Mouse (Mus musculus) lung, embryonic 14.5 days (tissue): ENCODE results near the gene Smurf2. TPM values are rescaled to one million over a fixed set of nuclear protein-coding genes. Genes with fewer than 3 reads are reported as not detected.
A peak's percentile ranks its signal among the peaks of the same experiment; 100 is the strongest.

ENCODE experiments used
- ATAC-seq: fragments of 200-750 bp; cut with Nextera tagmentation; 2 replicates; pipeline ENCODE4 v1.8.0; 2017; ENCODE audit warnings: mild to moderate bottlenecking, moderate TSS enrichment, moderate library complexity; ENCODE audit not compliant: insufficient read depth
- DNase-seq: peaks from one replicate; pipeline ENCODE4 v3.0.0-alpha.2; 2015
- H3K27ac ChIP-seq: fragments of 300-500 bp; sonication (generic); 2 replicates; pipeline ENCODE4 v1.5.1; 2014; ENCODE audit warnings: low read depth, mild to moderate bottlenecking, moderate library complexity
- H3K27me3 ChIP-seq: fragments of 300-500 bp; sonication (generic); 2 replicates; pipeline ENCODE4 v1.6.1; 2014; ENCODE audit warnings: low read length, control low read depth; ENCODE audit not compliant: insufficient read depth
- H3K36me3 ChIP-seq: fragments of 300-500 bp; sonication (generic); 2 replicates; pipeline ENCODE4 v1.6.1; 2014; ENCODE audit warnings: control low read depth; ENCODE audit not compliant: insufficient read depth
- H3K4me1 ChIP-seq: fragments of 300-500 bp; sonication (generic); 2 replicates; pipeline ENCODE4 v1.6.1; 2014; ENCODE audit warnings: antibody characterized with exemption, control low read depth; ENCODE audit not compliant: insufficient read depth
- H3K4me2 ChIP-seq: fragments of 300-500 bp; sonication (generic); 2 replicates; pipeline ENCODE4 v1.6.1; 2014; ENCODE audit warnings: mild to moderate bottlenecking
- H3K4me3 ChIP-seq: fragments of 300-500 bp; sonication (generic); 2 replicates; pipeline ENCODE4 v1.5.1; 2014; ENCODE audit warnings: low read depth, low read length
- H3K9ac ChIP-seq: fragments of 300-500 bp; sonication (generic); 2 replicates; pipeline ENCODE4 v1.6.1; 2014
- H3K9me3 ChIP-seq: fragments of 300-500 bp; sonication (generic); 2 replicates; pipeline ENCODE4 v1.6.1; 2016; ENCODE audit warnings: low read depth, low read length, control low read depth
- CTCF ChIP-seq: IDR thresholded peaks from 2 replicates; pipeline ENCODE4 v1.5.1; 2016; ENCODE audit warnings: antibody characterized with exemption, low read depth
- WGBS: fragments of 180-500 bp; shearing (Covaris S2); extraction: QIAGEN DNeasy Blood & Tissue Kit; methylation state at CpG from one replicate; pipeline ENCODE4 v1.1.7; 2014; 5-methylcytosine and 5-hydroxymethylcytosine counted together
- microRNA-seq: library from miRNA; unstranded; fragments of <30 nt; microRNA quantifications from one replicate; pipeline ENCODE4, GENCODE M21; 2016; ENCODE audit warnings: borderline number of aligned reads
- polyA plus RNA-seq: library from polyadenylated mRNA; unstranded; fragments of >200 nt; fragmentation: Nextera tagmentation; extraction: Ambion mirVana; gene quantifications from 2 replicates; pipeline ENCODE4 v1.2.1, GENCODE M21; 2014

Gene Smurf2
- polyA plus RNA-seq, 1 experiment from 2014 or later: 21.5 TPM

- H3K4me1 ChIP-seq: no peaks in the 10 kb centered on the region
- H3K9me3 ChIP-seq: no peaks in the 10 kb centered on the region
- H3K4me2 ChIP-seq: peak overlapping the region; percentile 81
- peak overlapping the region; percentile 92 for H3K9ac ChIP-seq
- 1% methylated on average over 39 of the region's 39 CpGs for WGBS
- peak; percentile 82 for ATAC-seq
- DNase-seq: no peak
- H3K36me3 ChIP-seq: peaks cover 67% of the 10 kb centered on the region
- H3K27ac ChIP-seq: peak overlapping the region; percentile 95
- peak overlapping the region; percentile 79 for H3K4me3 ChIP-seq
- no peaks in the 10 kb centered on the region for H3K27me3 ChIP-seq
- peak; percentile 13; the same call in 1 of the 2 replicates for TF ChIP-seq CTCF
Measured at GRCm38 (mm10) chr11:106778589-106779387, 141.7 kb downstream of the Smurf2 start.

DNA sequence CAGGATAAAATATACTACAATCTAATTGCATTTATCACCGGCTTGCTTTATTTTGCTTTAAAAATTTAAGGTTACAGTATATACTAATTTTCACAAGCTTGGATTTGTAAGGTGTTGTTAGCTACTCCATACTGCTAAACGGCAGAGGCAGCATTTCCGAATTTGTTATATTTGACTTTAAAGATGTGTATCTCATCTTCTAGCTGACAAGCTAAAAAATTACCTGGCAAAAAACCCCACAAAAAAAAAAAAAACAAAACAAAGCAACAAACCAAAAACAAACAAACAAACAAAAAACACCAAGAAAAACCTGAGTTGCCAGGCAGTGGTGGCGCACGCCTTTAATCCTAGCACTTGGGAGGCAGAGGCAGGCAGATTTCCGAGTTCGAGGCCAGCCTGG is 142.4 kb downstream of the Smurf2 start:
- WGBS: 89% methylated on average over 7 of the region's 7 CpGs
- Histone ChIP-seq H3K9me3 (no peaks in the 10 kb centered on the region), H3K9ac (no peak overlapping the region), H3K36me3 (peaks cover 67% of the 10 kb centered on the region), H3K27me3 (no peaks in the 10 kb centered on the region), H3K4me3 (peak overlapping the region; percentile 79; the same call in 1 of the 2 replicates), H3K4me2 (peak overlapping the region; percentile 81), H3K4me1 (no peaks in the 10 kb centered on the region), H3K27ac (no peak overlapping the region)
- no peak for ATAC-seq
- DNase-seq: no peak
- no peak for TF ChIP-seq CTCF

DNA sequence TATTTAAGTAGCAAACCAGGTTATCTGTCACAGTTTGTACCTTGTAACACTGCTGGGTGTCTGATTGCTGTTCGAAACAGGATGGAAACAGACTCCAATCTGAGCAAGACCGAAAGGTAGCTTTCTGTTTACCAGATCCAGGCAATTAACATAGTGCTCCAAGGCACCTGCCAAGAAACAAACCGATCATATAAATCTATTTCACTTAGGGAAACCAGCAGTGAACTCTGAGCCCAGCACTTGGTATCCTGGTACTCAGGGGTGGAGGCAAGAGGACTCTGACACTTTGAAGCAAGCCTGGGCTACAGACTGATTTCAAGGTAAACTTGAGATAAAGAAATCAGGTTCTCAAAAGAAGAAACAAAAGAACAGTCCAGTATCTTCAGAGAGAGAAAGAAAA is 143.1 kb downstream of the Smurf2 start:
- no peak overlapping the region for H3K4me3 ChIP-seq
- no peak overlapping the region for H3K27ac ChIP-seq
- peak overlapping the region; percentile 81; the same call in 1 of the 2 replicates for H3K4me2 ChIP-seq
- H3K27me3 ChIP-seq: no peaks in the 10 kb centered on the region
- ATAC-seq: no peak
- DNase-seq: no peak
- H3K36me3 ChIP-seq: peaks cover 67% of the 10 kb centered on the region
- no peaks in the 10 kb centered on the region for H3K9me3 ChIP-seq
- H3K4me1 ChIP-seq: no peaks in the 10 kb centered on the region
- H3K9ac ChIP-seq: no peak overlapping the region
- no peak for TF ChIP-seq CTCF
- 96% methylated on average over 3 of the region's 3 CpGs for WGBS

- Histone ChIP-seq H3K9ac (no peak overlapping the region), H3K4me2 (no peak overlapping the region), H3K27me3 (no peaks in the 10 kb centered on the region), H3K4me3 (no peak overlapping the region), H3K27ac (no peak overlapping the region), H3K9me3 (no peaks in the 10 kb centered on the region), H3K4me1 (no peaks in the 10 kb centered on the region), H3K36me3 (peaks cover 67% of the 10 kb centered on the region)
- no peak for ATAC-seq
- 89% methylated on average over 4 of the region's 4 CpGs for WGBS
- DNase-seq: no peak
- TF ChIP-seq CTCF: no peak
Measured at GRCm38 (mm10) chr11:106776960-106777359, 143.6 kb downstream of the Smurf2 start.

GRCm38 (mm10) chr11:106773061-106773460 is 147.5 kb downstream of the Smurf2 start:
- ATAC-seq (no peak), DNase-seq (no peak)
- H3K4me3 ChIP-seq: no peak overlapping the region
- no peaks in the 10 kb centered on the region for H3K4me1 ChIP-seq
- H3K27me3 ChIP-seq: no peaks in the 10 kb centered on the region
- no peak overlapping the region for H3K4me2 ChIP-seq
- TF ChIP-seq CTCF: no peak
- no peak overlapping the region for H3K27ac ChIP-seq
- H3K36me3 ChIP-seq: peaks cover 78% of the 10 kb centered on the region
- 90% methylated on average over 9 of the region's 9 CpGs for WGBS
- no peaks in the 10 kb centered on the region for H3K9me3 ChIP-seq
- no peak overlapping the region for H3K9ac ChIP-seq

GRCm38 (mm10) chr11:106770195-106770974 is 150.1 kb downstream of the Smurf2 start:
- Histone ChIP-seq H3K27me3 (no peaks in the 10 kb centered on the region), H3K27ac (no peak overlapping the region), H3K4me2 (no peak overlapping the region), H3K36me3 (peaks cover 87% of the 10 kb centered on the region), H3K4me1 (no peaks in the 10 kb centered on the region), H3K9ac (no peak overlapping the region), H3K4me3 (no peak overlapping the region), H3K9me3 (no peaks in the 10 kb centered on the region)
- peak; percentile 63 for TF ChIP-seq CTCF
- ATAC-seq (no peak), DNase-seq (peak; percentile 57)
- 94% methylated on average over 9 of the region's 9 CpGs for WGBS

Small RNA genes within 50 kb of the gene (microRNA-seq; reads per million reads assigned to microRNA genes)
- gene Gm25994 (not detected), gene Gm27322 (not detected), gene Mir3064 (6.2 reads per million, percentile 19 among the genes with 10 or more reads in this experiment)

Other genes starting within 250 kb of the Smurf2 start
- gene Pecam1, start 170.1 kb downstream of the Smurf2 start, polyA plus RNA-seq: 89.5 and 95.9 TPM in 2 replicates
- 1.6 and 1.7 TPM in 2 replicates for gene Milr1, start 169.5 kb downstream of the Smurf2 start, polyA plus RNA-seq
- gene Polg2, start 141.2 kb downstream of the Smurf2 start, polyA plus RNA-seq: 8.6 and 9.9 TPM in 2 replicates
- gene Ddx5, start 131.5 kb downstream of the Smurf2 start, polyA plus RNA-seq: 408 and 429 TPM in 2 replicates
- 17.1 and 18.8 TPM in 2 replicates for gene Cep95, start 131.5 kb downstream of the Smurf2 start, polyA plus RNA-seq
- gene Kpna2, start 78.8 kb upstream of the Smurf2 start, polyA plus RNA-seq: 563 and 575 TPM in 2 replicates
- gene 1810010H24Rik, start 105.0 kb upstream of the Smurf2 start, polyA plus RNA-seq: 5.1 and 7.3 TPM in 2 replicates
- 40.6 and 41.7 TPM in 2 replicates for gene Bptf, start 211.4 kb upstream of the Smurf2 start, polyA plus RNA-seq